Mouse (Mus musculus): ENCODE measurements around the gene Mgl2. TPM values are rescaled to one million over a fixed set of nuclear protein-coding genes. Genes with fewer than 3 reads are reported as not detected.

Mgl2 gene
- polyA plus RNA-seq (2012; fragmentation: generic; extraction: Trizol) = under 1 TPM in 1 of 2 experiments, not detected in 1; 0.01 TPM

DNA sequence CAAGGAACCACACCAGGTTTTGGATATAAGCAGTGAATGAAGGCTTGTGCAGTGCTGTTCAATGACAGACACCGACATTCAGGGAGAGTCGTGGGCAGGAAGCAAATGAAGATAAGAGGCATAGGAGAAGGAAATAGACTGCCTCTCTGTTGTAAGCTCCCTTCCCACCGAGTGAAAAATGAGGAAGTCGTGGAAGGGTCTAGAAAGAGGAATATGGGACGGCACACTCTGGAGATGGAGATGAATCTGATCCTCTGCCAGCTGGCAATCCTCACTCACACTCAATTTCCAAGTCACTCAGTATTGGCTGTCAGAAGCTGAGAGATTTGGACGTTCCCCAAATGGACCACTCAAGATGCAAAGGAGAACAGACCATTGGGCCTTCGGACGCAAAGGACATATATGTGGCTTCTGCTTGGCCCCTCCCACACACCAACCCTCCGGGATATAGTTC is at the start of gene Mgl2:
Mgl2 (plus strand) TSS at position 404 of the 454 bp plus-strand sequence.

DNA sequence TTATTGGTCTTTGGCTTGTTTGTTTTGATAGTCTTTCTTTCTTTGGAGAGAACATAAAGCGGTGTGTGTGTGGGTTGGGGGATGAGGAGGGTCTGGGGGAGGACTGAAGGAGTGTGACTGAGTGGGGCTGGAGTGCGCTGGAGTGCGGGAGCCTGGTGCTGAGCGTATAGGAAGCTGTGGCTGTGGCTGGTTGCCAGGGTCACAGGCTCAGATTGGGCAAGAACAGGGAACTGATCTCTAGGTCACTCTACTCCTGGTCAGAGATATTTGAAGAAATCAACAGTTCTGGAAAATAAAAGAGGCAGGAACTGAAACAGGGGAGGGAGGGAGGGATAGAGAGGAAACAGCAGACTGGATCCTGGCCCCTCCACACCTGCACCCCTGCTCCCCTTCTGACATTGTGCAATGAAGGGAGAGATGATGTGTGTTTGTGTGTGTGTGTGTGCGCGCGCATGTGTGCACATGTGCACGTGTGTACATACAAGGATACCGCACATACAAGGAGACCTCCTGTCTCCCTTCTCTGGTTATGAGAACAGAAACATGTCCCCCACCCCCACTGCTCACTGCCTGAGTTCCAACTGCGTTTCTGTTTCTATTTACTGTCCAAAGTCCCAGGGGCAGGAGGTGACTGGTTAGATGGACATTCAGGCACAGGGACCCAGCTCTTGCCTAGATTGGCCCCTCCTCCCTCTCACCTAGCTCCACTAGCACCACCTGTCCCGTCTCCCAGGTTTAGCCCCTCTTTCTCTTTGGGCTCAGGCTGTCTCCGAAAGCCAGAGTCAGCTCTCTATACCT is 37.9 kb upstream of the Mgl2 start, which contains the start of gene Asgr2:
Asgr2 (plus strand) TSS at position 659 of the 798 bp plus-strand sequence.

DNA sequence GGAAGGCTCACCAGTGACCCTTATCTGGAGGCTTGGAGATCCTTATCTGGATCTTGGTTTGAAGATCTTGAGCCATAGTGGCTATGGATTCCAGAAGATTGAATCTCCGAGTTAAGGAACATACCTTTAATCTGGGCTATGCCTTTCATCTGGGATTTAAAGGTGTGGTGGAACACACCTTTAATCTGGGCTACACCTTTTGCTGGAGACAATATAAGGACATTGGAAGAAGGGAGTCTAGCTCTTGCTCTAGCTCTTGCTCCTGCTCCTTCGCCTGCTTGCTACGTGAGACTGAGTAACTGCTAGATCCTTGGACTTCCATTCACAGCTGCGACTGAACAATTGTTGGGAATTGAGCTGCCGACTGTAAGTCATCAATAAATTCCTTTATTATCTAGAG is 25.8 kb downstream of the Mgl2 start, which contains the start of gene Clec10a:
Clec10a (plus strand) TSS at position 301 of the 400 bp plus-strand sequence.

Other genes starting within 250 kb of the Mgl2 start
- 10 to 100 TPM in 1 of 2 experiments, 1 to 10 TPM in 1; 5.0 to 12.3 TPM for gene Kctd11, start 248.9 kb upstream of the Mgl2 start, polyA plus RNA-seq (2012; fragmentation: generic; extraction: Trizol)
- gene Acap1, start 234.8 kb upstream of the Mgl2 start, polyA plus RNA-seq (2012; fragmentation: generic; extraction: Trizol) = under 1 TPM; 0.04 to 0.07 TPM
- gene 2810408A11Rik, start 229.3 kb upstream of the Mgl2 start, polyA plus RNA-seq (2012; fragmentation: generic; extraction: Trizol) = 1 to 10 TPM; 1.6 to 9.9 TPM
- gene Neurl4, start 229.3 kb upstream of the Mgl2 start, polyA plus RNA-seq (2012; fragmentation: generic; extraction: Trizol) = 10 to 100 TPM; 13.1 to 24.7 TPM
- 10 to 100 TPM; 66.9 to 94.9 TPM for gene Gps2, start 216.4 kb upstream of the Mgl2 start, polyA plus RNA-seq (2012; fragmentation: generic; extraction: Trizol)
- 1,000 to 10,000 TPM in 1 of 2 experiments, 100 to 1,000 TPM in 1; 812 to 3,163 TPM for gene Eif5a, start 208.4 kb upstream of the Mgl2 start, polyA plus RNA-seq (2012; fragmentation: generic; extraction: Trizol)
- gene Ybx2, start 194.5 kb upstream of the Mgl2 start, polyA plus RNA-seq (2012; fragmentation: generic; extraction: Trizol) = under 1 TPM in 1 of 2 experiments, not detected in 1; 0.13 TPM
- under 1 TPM; 0.02 to 0.39 TPM for gene Slc2a4, start 182.1 kb upstream of the Mgl2 start, polyA plus RNA-seq (2012; fragmentation: generic; extraction: Trizol)
- gene Cldn7, start 165.6 kb upstream of the Mgl2 start, polyA plus RNA-seq (2012; fragmentation: generic; extraction: Trizol) = under 1 TPM in 1 of 2 experiments, not detected in 1; 0.15 TPM
- 100 to 1,000 TPM; 189 to 229 TPM for gene Ctdnep1, start 149.2 kb upstream of the Mgl2 start, polyA plus RNA-seq (2012; fragmentation: generic; extraction: Trizol)
- gene Elp5, start 147.8 kb upstream of the Mgl2 start, polyA plus RNA-seq (2012; fragmentation: generic; extraction: Trizol) = 100 to 1,000 TPM in 1 of 2 experiments, 10 to 100 TPM in 1; 93.9 to 141 TPM
- 100 to 1,000 TPM; 710 to 827 TPM for gene Gabarap, start 139.2 kb upstream of the Mgl2 start, polyA plus RNA-seq (2012; fragmentation: generic; extraction: Trizol)
- gene Phf23, start 134.6 kb upstream of the Mgl2 start, polyA plus RNA-seq (2012; fragmentation: generic; extraction: Trizol) = 10 to 100 TPM; 66.5 to 68.8 TPM
- gene Dvl2, start 129.7 kb upstream of the Mgl2 start, polyA plus RNA-seq (2012; fragmentation: generic; extraction: Trizol) = 10 to 100 TPM; 22.0 to 49.6 TPM
- gene Acadvl, start 114.9 kb upstream of the Mgl2 start, polyA plus RNA-seq (2012; fragmentation: generic; extraction: Trizol) = 100 to 1,000 TPM; 121 to 196 TPM
- gene Dlg4, start 113.4 kb upstream of the Mgl2 start, polyA plus RNA-seq (2012; fragmentation: generic; extraction: Trizol) = 10 to 100 TPM; 12.9 to 43.6 TPM
- 1 to 10 TPM; 1.2 to 4.9 TPM for gene Asgr1, start 76.2 kb upstream of the Mgl2 start, polyA plus RNA-seq (2012; fragmentation: generic; extraction: Trizol)
- under 1 TPM; 0.04 to 0.12 TPM for gene Asgr2, start 37.7 kb upstream of the Mgl2 start, polyA plus RNA-seq (2012; fragmentation: generic; extraction: Trizol)
- under 1 TPM; 0.24 to 0.35 TPM for gene Clec10a, start 25.9 kb downstream of the Mgl2 start, polyA plus RNA-seq (2012; fragmentation: generic; extraction: Trizol)
- under 1 TPM; 0.05 to 0.54 TPM for gene Slc16a11, start 82.4 kb downstream of the Mgl2 start, polyA plus RNA-seq (2012; fragmentation: generic; extraction: Trizol)
- gene Slc16a13, start 90.7 kb downstream of the Mgl2 start, polyA plus RNA-seq (2012; fragmentation: generic; extraction: Trizol) = 1 to 10 TPM in 1 of 2 experiments, under 1 TPM in 1; 0.08 to 2.6 TPM
- gene Bcl6b, start 99.5 kb downstream of the Mgl2 start, polyA plus RNA-seq (2012; fragmentation: generic; extraction: Trizol) = under 1 TPM; 0.01 to 0.08 TPM
- 100 to 1,000 TPM; 168 to 216 TPM for gene 0610010K14Rik, start 107.6 kb downstream of the Mgl2 start, polyA plus RNA-seq (2012; fragmentation: generic; extraction: Trizol)
- gene Gm21988, start 109.5 kb downstream of the Mgl2 start, polyA plus RNA-seq (2012; fragmentation: generic; extraction: Trizol) = 10 to 100 TPM; 16.5 to 24.7 TPM
- gene Rnasek, start 109.5 kb downstream of the Mgl2 start, polyA plus RNA-seq (2012; fragmentation: generic; extraction: Trizol) = 100 to 1,000 TPM; 342 to 713 TPM
- under 1 TPM; 0.04 to 0.07 TPM for gene Alox12, start 125.0 kb downstream of the Mgl2 start, polyA plus RNA-seq (2012; fragmentation: generic; extraction: Trizol)
- gene Alox12e, start 192.3 kb downstream of the Mgl2 start, polyA plus RNA-seq (2012; fragmentation: generic; extraction: Trizol) = under 1 TPM; 0.07 to 0.08 TPM
- gene Alox15, start 221.7 kb downstream of the Mgl2 start, polyA plus RNA-seq (2012; fragmentation: generic; extraction: Trizol) = not detected

Data from C3H10T1/2 (cell line).